Mouse (Mus musculus): Measurements from ENCODE around the gene Noto. TPM values are rescaled to one million over a fixed set of nuclear protein-coding genes. Genes with fewer than 3 reads are reported as not detected.

Gene Noto
- polyA plus RNA-seq (2015; fragmentation: Nextera tagmentation; extraction: Ambion mirVana): not detected in 2 replicates

GRCm38 (mm10) chr6:85423836-85424379 is at the start of gene Noto:
TSS of gene Noto (plus strand) at chr6:85423886.
- H3K9ac ChIP-seq: 0 out of 2 replicates have a peak within 1 kb of the TSS, but pooled peaks have one; percentile 6
- H3K4me2 ChIP-seq: peak within 1 kb of the TSS; percentile 51
- 0 out of 2 replicates have a peak within 1 kb of the TSS, but pooled peaks have one; percentile 6 for H3K4me3 ChIP-seq (replicated peaks)
- H3K4me1 ChIP-seq: peaks cover 7% of the 10 kb centered on the region; the same call in 1 of the 2 replicates
- 0 out of 2 replicates have a peak, but pooled peaks have one; percentile 36 for ATAC-seq (replicated peaks; ENCODE audit: low FRiP score)
- peaks cover 30% of the 10 kb centered on the region for H3K27me3 ChIP-seq
- no peaks in the 10 kb centered on the region for H3K36me3 ChIP-seq
- no peaks in the 10 kb centered on the region for H3K9me3 ChIP-seq (replicated peaks)
- 12% methylated on average over 28 of the region's 28 CpGs for whole genome bisulfite sequencing
- no peak within 1 kb of the TSS for H3K27ac ChIP-seq

- Histone ChIP-seq H3K36me3 (no peaks in the 10 kb centered on the region), H3K4me1 (peaks cover 58% of the 10 kb centered on the region), H3K9ac (peak within 1 kb of the TSS; percentile 81), H3K4me3 (replicated peaks) (peak within 1 kb of the TSS; percentile 82), H3K27ac (peak within 1 kb of the TSS; percentile 86), H3K27me3 (no peaks in the 10 kb centered on the region), H3K4me2 (peak within 1 kb of the TSS; percentile 94), H3K9me3 (replicated peaks) (no peaks in the 10 kb centered on the region)
- peak; percentile 20 for ATAC-seq (replicated peaks; ENCODE audit: low FRiP score)
- WGBS: 2% methylated on average over 80 of the region's 80 CpGs
These were observed 49.5 kb upstream of the Noto start, which contains the start of gene Rab11fip5 for GRCm38 (mm10) chr6:85373951-85374733. TSS of gene Rab11fip5 (minus strand) at chr6:85374634.

GRCm38 (mm10) chr6:85374734-85375114 is 49.0 kb upstream of the Noto start:
- Histone ChIP-seq H3K4me1 (peaks cover 52% of the 10 kb centered on the region), H3K9ac (peak overlapping the region; percentile 54), H3K4me2 (peak overlapping the region; percentile 94), H3K27ac (peak overlapping the region; percentile 86), H3K36me3 (no peaks in the 10 kb centered on the region), H3K9me3 (replicated peaks) (no peaks in the 10 kb centered on the region), H3K4me3 (replicated peaks) (peak overlapping the region; percentile 82), H3K27me3 (no peaks in the 10 kb centered on the region)
- under 1% methylated on average over 19 of the region's 19 CpGs for WGBS
- ATAC-seq (replicated peaks; ENCODE audit: low FRiP score): peak; percentile 96

GRCm38 (mm10) chr6:85377066-85377734 is 46.5 kb upstream of the Noto start:
- ATAC-seq (replicated peaks; ENCODE audit: low FRiP score): no peak
- Histone ChIP-seq H3K27me3 (no peaks in the 10 kb centered on the region), H3K9me3 (replicated peaks) (no peaks in the 10 kb centered on the region), H3K4me2 (no peak overlapping the region), H3K4me3 (replicated peaks) (no peak overlapping the region), H3K36me3 (no peaks in the 10 kb centered on the region), H3K4me1 (peaks cover 57% of the 10 kb centered on the region), H3K9ac (no peak overlapping the region), H3K27ac (no peak overlapping the region)
- WGBS: 75% methylated on average over 4 of the region's 4 CpGs

GRCm38 (mm10) chr6:85377876-85378275 is 45.8 kb upstream of the Noto start:
- no peak for ATAC-seq (replicated peaks; ENCODE audit: low FRiP score)
- H3K9me3 ChIP-seq (replicated peaks): no peaks in the 10 kb centered on the region

GRCm38 (mm10) chr6:85378629-85379028 is 45.1 kb upstream of the Noto start:
- 45% methylated on average over 8 of the region's 8 CpGs for WGBS
- Histone ChIP-seq H3K27me3 (no peaks in the 10 kb centered on the region), H3K4me1 (peaks cover 43% of the 10 kb centered on the region), H3K36me3 (no peaks in the 10 kb centered on the region), H3K27ac (peak overlapping the region; percentile 49), H3K9me3 (replicated peaks) (no peaks in the 10 kb centered on the region), H3K4me2 (no peak overlapping the region), H3K9ac (no peak overlapping the region), H3K4me3 (replicated peaks) (no peak overlapping the region)
- ATAC-seq (replicated peaks; ENCODE audit: low FRiP score): no peak

More at GRCm38 (mm10) chr6:85377876-85378275, 45.8 kb upstream of the Noto start:
- H3K27me3 ChIP-seq: no peaks in the 10 kb centered on the region
- no peak overlapping the region for H3K9ac ChIP-seq
- peak overlapping the region; percentile 75 for H3K27ac ChIP-seq
- H3K4me2 ChIP-seq: no peak overlapping the region
- H3K4me3 ChIP-seq (replicated peaks): no peak overlapping the region
- WGBS: 33% methylated on average over 5 of the region's 5 CpGs
- peaks cover 50% of the 10 kb centered on the region for H3K4me1 ChIP-seq
- H3K36me3 ChIP-seq: no peaks in the 10 kb centered on the region

GRCm38 (mm10) chr6:85380201-85380900 is 43.3 kb upstream of the Noto start:
- Histone ChIP-seq H3K27ac (peak overlapping the region; percentile 66; the same call in 1 of the 2 replicates), H3K9ac (no peak overlapping the region), H3K9me3 (replicated peaks) (no peaks in the 10 kb centered on the region), H3K4me1 (peaks cover 33% of the 10 kb centered on the region), H3K27me3 (no peaks in the 10 kb centered on the region), H3K36me3 (no peaks in the 10 kb centered on the region), H3K4me2 (peak overlapping the region; percentile 52), H3K4me3 (replicated peaks) (peak overlapping the region; percentile 15; the same call in 1 of the 2 replicates)
- 28% methylated on average over 10 of the region's 10 CpGs for WGBS
- ATAC-seq (replicated peaks; ENCODE audit: low FRiP score): peak; percentile 89

GRCm38 (mm10) chr6:85380901-85381647 is 42.6 kb upstream of the Noto start:
- H3K27me3 ChIP-seq: peaks cover 2% of the 10 kb centered on the region; the same call in 1 of the 2 replicates
- H3K9me3 ChIP-seq (replicated peaks): no peaks in the 10 kb centered on the region
- no peaks in the 10 kb centered on the region for H3K36me3 ChIP-seq
- peak overlapping the region; percentile 15; the same call in 1 of the 2 replicates for H3K4me3 ChIP-seq (replicated peaks)
- H3K4me1 ChIP-seq: peaks cover 31% of the 10 kb centered on the region
- peak overlapping the region; percentile 66 for H3K27ac ChIP-seq
- WGBS: 12% methylated on average over 17 of the region's 17 CpGs
- no peak overlapping the region for H3K9ac ChIP-seq
- H3K4me2 ChIP-seq: peak overlapping the region; percentile 52
- peak; percentile 74 for ATAC-seq (replicated peaks; ENCODE audit: low FRiP score)

GRCm38 (mm10) chr6:85381648-85382020 is 42.1 kb upstream of the Noto start:
- WGBS: 86% methylated on average over 10 of the region's 10 CpGs
- H3K9ac ChIP-seq: no peak overlapping the region
- no peak overlapping the region for H3K4me2 ChIP-seq
- no peak for ATAC-seq (replicated peaks; ENCODE audit: low FRiP score)
- no peaks in the 10 kb centered on the region for H3K36me3 ChIP-seq
- H3K27me3 ChIP-seq: peaks cover 8% of the 10 kb centered on the region
- no peak overlapping the region for H3K4me3 ChIP-seq (replicated peaks)
- no peaks in the 10 kb centered on the region for H3K9me3 ChIP-seq (replicated peaks)
- H3K4me1 ChIP-seq: peaks cover 31% of the 10 kb centered on the region
- peak overlapping the region; percentile 66; the same call in 1 of the 2 replicates for H3K27ac ChIP-seq

GRCm38 (mm10) chr6:85382791-85383190 is 40.9 kb upstream of the Noto start:
- Histone ChIP-seq H3K4me1 (peaks cover 28% of the 10 kb centered on the region), H3K27me3 (peaks cover 14% of the 10 kb centered on the region), H3K9me3 (replicated peaks) (no peaks in the 10 kb centered on the region), H3K9ac (no peak overlapping the region), H3K4me3 (replicated peaks) (no peak overlapping the region), H3K27ac (no peak overlapping the region), H3K4me2 (no peak overlapping the region), H3K36me3 (no peaks in the 10 kb centered on the region)
- 76% methylated on average over 2 of the region's 2 CpGs for WGBS
- ATAC-seq (replicated peaks; ENCODE audit: low FRiP score): no peak

- no peaks in the 10 kb centered on the region for H3K9me3 ChIP-seq (replicated peaks)
- H3K4me2 ChIP-seq: no peak overlapping the region
- no peaks in the 10 kb centered on the region for H3K36me3 ChIP-seq
- H3K4me3 ChIP-seq (replicated peaks): no peak overlapping the region
- no peak overlapping the region for H3K9ac ChIP-seq
- ATAC-seq (replicated peaks; ENCODE audit: low FRiP score): no peak
- H3K27me3 ChIP-seq: peaks cover 19% of the 10 kb centered on the region
- WGBS: 73% methylated on average over 5 of the region's 5 CpGs
- H3K27ac ChIP-seq: no peak overlapping the region
- H3K4me1 ChIP-seq: no peaks in the 10 kb centered on the region; the same call in 1 of the 2 replicates
These were observed 35.1 kb upstream of the Noto start for GRCm38 (mm10) chr6:85388608-85389007.

Data from kidney, embryonic 15.5 days (tissue).